Mouse (Mus musculus): ENCODE data around the gene Stag3.

Stag3 gene

DNA sequence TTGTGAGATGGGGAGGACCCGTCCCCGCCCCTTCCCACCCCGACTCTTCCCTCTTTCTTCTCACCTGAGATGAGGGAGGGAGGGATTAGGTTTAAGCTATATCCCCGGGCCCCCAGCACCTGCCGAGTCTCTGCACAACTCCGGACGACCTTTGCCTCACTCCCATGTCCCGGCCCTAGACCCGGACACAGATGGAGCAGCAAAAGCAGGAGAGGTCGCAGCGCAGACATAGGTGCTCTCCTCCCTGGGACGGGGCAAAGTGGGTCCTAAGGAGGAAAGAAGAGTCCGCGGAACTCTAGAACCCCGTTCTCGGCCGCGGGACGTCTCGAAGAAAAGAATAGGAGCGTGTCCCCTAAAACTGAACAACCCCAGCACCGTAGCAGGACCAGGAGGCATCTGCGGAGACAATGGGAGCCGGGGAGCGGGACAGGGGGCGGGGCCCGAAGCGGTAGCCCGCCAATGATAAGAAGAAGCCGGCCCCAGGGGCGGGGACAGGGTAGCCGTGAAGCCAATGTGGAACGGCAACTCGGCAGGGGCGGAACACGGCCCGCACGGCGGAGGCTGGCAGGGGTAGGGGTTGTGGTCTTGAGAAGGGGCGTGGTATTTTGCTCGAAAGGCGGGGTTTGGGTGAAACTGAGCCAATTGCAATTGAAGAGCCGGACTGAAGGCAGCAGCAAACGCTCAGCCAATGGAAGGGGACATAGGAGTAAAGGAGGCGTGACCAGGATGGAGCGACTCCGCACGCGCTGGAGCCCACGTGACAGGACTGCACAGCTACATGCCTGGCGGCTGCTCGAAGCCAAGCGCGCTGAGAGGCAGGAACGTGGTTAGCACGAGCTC lies at the start of gene Stag3, which contains the start of the genes Gm43720 and Gpc2:
TSS of gene Stag3 (plus strand) at position 656 of the 840 bp plus-strand sequence.
TSS of gene Gm43720 (minus strand) at position 374 of the 840 bp plus-strand sequence.
TSS of gene Gpc2 (minus strand) at position 421 of the 840 bp plus-strand sequence.
- DNase-seq (ENCODE audit: low read depth): peak; percentile 88

DNA sequence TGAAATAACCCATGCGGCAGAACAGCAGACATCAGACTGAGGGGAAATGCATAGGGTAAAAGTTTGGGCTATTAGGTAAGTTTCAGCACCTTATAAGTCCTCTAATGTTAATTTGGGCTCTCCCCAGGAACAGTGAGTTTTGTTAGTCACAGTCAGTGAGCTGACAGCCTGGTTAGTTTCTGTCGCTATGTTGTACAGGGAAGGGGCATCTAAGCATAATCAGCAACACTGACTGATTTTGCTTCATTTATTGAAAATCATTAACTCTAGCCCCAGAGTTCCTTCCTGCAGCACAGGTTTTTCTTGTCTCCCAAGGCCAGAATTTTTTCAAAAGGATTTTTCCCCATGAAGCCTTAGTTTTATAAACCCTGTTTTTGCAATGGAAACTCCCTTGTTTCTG lies 46.3 kb upstream of the Stag3 start:
- DNase-seq (ENCODE audit: low read depth): no peak

DNA sequence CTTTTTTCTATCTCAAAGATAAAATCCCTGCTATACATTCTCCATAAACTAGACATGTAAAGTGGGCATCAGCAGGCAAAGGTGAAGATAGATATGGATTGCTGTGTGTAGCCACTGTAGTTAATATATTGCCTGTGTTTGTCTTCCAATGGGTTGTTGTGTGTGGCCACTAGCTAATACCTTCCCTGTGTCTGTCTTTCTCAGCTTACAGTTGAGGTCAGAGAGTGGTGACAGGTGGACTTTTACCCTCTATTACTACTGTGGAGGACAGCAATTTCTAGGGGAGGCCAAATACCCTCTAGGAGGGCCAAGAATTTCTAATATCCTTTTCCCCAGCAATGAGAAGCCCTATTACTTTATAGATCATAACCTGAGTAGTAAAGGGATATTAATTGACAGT lies 45.8 kb upstream of the Stag3 start:
- no peak for DNase-seq (ENCODE audit: low read depth)

DNA sequence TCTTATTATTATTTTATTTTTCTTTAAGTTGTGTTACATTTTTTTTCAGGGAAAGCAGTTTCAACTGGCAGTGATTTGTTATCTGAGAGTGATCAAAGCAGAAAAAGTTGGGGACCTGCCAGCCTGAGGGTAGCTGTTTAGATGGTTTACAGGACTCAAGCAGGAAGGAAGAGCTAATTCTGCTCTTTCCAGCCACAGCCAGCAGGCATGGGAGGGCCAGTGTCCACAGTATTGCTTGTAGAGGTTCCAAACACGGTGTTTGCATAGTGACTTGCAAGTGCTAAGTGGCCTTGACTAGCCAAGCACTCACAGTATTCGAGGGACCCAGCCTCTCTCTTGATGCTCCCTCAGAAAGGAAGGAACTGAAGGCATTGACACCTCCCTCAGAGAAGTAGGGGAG lies 38.5 kb upstream of the Stag3 start:
- no peak for DNase-seq (ENCODE audit: low read depth)

DNA sequence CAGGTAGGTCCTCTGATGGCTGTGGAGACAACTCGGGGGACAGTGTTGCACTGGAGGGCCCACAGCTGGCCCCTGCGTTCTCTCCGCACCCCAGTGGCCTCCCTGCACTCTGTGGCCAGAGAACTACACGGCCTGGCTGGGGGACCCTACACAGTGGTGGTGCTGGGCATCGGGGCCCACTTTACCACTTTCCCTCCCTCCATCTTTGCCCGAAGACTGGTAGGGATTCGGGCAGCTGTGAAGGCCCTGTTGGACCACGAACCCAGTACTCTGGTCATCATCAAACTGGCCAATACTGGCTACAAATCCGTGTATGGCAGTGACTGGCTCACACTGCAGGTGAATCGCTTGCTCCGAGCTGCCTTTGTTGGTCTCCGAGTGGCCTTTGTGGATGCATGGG lies 28.9 kb upstream of the Stag3 start:
- DNase-seq (ENCODE audit: low read depth): no peak

DNA sequence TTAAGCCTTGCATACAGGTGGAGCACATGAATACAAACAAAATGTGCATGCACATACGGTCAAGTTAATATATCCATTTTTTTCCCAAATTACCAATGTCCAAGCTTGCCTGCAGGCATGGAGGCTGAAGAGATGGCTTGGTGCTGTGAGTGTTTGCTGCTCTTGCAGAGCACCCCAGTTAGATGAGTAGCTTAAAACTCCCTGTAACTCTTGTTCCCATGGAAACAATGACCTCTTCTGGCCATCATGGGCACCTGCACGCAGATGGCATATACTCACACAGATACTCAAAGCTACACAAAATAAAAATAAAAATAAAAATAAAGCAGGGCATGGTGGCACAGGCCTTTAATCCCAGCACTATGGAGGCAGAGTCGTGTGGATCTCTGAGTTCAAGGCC lies 27.0 kb upstream of the Stag3 start:
- DNase-seq (ENCODE audit: low read depth): no peak

DNA sequence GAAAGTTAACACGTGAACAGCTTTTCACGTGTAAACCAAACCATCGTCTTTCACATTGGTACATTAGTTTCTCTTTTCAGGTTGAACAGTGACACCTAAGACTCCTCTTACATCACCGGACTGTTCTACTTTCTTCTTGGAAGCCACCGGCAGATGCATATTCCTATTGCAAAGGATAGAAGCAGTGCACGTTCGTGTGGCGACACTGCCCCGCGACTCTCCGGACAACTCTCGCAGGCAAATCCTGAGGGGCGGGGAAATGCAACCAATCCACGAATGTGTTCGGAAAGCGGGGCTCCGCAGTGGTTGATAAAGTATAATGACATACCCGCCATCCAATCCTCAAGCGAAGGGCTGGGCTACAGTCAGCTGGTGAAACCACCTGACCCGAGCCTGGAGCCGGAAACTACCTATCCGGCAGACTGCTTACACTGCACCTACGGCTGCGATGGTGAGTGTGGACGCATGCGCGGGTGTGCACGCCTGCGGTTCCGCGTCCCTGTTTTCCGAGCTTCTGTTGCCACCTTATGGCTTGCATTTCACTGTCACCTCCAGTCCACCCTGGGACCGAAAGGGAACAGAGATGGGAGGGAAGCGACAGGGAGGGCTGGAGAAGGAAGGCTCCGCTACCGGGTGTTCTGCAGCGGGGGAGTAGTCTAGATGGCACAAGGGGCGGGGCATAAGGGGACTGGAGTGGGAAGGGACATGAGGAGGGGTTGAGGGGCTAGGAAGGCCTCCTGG lies 24.5 kb upstream of the Stag3 start, which contains the start of gene Lamtor4:
TSS of gene Lamtor4 (plus strand) at position 130 of the 741 bp plus-strand sequence.
- DNase-seq (ENCODE audit: low read depth): peak; percentile 94

DNA sequence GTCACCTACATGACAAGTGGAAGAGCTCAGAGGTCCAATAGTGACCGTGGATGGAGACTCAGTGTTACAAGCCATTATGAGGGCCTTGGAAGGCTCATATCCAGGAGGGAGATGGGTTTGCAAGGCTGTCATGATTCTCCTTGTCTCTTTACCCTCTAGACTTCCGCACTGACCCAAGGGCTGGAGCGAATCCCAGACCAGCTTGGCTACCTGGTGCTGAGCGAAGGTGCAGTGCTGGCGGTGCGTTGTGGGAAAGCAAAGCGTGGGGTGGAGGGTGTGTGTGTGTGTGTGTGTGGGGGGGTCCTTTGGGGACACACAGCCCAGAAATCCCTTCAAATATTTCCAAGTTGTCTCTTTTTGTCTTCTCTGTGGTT lies 24.0 kb upstream of the Stag3 start:
- DNase-seq (ENCODE audit: low read depth): no peak

DNA sequence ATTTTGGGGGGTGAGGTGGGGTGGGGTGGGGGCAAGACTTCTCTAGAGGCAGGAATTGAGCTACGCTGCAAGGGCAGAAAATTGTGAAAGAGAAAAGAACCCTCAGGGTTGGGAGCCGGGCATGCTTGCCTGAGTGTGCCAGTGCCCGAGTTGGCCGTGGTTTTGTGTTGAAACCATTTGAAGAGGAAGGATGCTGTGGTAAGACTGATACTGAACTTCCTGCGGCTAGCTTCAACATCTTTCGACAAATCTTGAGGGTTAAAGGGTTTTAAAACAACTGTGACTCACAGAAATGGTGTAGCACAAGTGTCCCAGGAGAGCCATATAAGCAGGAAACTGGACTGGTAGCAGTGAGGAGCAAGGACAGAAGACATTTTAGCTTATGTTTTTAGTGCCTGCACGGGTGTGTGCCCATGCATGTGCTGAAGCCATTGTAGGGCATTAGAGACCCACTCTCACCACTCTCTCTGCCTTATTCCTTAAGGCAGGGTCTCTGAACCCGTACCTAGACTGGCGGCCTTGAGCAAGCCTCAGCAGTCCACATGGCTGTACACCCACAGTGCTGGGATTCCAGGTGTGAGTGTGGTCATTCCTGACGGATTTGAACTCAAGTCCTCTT lies 23.0 kb upstream of the Stag3 start:
- no peak for DNase-seq (ENCODE audit: low read depth)

DNA sequence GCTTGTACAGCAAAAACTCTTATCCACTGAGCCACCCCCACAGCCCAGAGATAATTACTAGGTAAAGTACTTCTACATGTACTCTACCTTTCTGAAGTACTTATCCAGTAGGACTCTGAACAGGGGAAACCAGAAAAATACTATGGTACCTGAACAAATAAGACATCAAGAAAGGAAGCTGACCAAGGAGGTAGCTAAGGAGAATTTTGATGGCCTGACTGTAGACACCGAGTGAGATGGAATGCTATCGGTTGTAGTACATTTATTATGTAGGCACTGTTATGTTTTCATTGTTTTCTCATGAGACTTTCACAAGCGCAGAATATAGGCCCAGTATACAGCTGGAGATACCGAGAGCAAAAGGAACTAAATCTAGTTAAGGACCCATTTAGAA lies 22.5 kb upstream of the Stag3 start:
- no peak for DNase-seq (ENCODE audit: low read depth)

DNA sequence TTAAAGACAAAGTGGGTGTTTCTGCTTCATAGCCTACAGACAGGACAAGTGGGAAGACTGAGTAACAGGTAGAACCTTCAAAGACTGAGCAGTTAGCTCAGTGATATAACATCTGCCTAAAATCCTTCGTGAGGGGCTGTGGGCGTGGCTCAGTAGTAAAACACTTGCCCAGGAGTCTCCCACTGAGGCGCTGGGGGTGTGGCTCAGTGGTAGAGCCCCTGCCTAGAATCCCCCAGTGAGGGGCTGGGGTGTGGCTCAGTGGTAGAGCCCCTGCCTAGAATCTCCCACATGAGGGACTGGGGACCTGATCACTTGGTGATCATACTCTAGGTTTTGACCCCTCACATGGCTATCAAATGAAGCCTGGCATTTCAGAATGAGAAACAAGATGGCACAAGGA lies 22.0 kb upstream of the Stag3 start:
- DNase-seq (ENCODE audit: low read depth): no peak

DNA sequence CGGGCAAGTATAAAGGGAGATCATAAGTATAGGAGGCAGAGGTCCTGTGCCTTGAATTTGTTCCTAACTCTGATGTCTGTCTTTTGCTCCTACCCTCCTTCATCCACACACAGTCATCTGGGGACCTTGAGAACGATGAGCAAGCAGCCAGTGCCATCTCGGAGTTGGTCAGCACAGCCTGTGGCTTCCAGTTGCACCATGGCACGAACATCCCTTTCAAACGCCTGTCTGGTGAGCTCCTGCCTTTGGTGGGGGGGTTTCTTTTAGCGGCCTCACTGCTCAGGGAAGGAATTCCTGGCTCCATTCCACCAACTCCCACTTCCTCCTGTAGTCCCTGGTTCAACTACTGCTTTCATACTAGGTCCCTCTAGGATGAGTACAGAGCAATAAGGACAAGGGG lies 21.5 kb upstream of the Stag3 start:
- DNase-seq (ENCODE audit: low read depth): no peak

DNA sequence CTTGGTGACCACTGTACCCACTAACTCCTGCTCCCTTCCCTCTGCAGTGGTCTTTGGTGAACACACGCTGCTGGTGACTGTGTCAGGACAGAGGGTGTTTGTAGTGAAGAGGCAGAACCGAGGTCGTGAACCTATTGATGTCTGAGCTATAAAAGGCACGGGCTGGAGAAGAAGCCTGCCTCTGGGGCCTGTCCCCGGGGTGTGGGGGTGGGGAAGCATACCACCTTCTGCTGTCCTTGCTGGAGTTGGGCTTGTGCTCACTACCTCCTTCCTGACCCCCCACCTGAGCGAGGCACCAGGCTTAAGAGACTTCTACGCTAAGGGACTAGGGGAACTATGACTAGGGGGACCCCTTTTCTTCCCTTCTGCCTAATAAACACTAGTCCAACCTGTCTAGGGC lies 21.0 kb upstream of the Stag3 start:
- DNase-seq (ENCODE audit: low read depth): no peak

DNA sequence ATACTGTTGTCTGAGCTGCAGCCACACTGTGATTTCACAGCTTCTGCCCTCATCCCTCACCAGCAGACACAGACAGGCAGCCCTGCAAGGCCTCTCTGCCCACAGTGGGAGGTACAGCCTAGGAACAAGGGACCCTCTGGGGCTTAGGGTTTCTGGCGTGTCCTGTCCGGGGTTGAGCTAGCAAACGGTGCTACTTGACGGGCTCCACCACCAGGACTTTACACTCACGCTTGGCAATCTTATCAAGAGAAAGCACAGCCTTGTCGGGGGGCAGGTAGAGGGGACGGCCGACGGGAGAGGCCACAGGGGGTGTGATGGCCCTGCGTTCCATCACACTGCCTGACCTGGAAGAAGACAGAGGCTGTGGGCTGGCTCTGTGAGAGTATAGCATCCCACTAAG lies 20.0 kb upstream of the Stag3 start:
- no peak for DNase-seq (ENCODE audit: low read depth)

DNA sequence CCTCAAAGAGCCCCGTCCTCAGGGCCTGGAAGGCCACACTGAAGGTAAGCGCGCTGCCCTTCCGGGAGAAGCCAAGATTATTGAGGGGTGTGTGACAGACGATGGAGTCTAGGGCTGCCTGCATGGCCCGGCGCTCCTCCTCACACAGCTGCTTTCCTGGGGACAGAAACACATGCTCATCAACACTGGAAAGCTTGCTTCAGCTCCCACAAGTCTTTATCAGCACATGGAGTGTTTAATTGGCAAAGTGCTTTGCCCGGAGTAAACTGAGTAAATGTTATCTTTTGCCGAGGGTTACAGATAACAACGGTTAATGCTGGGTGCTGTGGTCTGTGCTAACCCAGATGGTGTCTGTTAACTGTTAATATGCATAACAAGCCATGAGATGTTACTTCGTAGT lies 19.2 kb upstream of the Stag3 start:
- no peak for DNase-seq (ENCODE audit: low read depth)

DNA sequence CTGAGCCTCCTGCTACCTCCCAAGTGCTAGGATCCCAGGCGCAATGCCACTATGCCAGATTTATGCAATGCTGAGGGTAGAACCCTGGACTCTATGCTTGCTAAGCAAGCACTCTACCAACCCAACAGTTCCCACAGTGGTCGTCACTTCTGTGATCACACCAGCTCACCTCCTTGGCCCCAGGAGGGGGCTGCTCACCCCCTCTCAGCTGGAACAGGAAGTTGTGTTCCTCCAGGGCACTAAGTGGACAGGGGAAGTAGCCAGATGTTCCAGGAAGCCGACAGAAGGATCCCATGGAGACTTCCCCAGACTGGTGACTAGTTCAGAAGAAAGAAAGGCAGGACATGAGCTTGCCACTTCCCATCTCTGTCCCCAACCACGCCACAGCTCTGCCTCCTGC lies 18.0 kb upstream of the Stag3 start:
- DNase-seq (ENCODE audit: low read depth): no peak

DNA sequence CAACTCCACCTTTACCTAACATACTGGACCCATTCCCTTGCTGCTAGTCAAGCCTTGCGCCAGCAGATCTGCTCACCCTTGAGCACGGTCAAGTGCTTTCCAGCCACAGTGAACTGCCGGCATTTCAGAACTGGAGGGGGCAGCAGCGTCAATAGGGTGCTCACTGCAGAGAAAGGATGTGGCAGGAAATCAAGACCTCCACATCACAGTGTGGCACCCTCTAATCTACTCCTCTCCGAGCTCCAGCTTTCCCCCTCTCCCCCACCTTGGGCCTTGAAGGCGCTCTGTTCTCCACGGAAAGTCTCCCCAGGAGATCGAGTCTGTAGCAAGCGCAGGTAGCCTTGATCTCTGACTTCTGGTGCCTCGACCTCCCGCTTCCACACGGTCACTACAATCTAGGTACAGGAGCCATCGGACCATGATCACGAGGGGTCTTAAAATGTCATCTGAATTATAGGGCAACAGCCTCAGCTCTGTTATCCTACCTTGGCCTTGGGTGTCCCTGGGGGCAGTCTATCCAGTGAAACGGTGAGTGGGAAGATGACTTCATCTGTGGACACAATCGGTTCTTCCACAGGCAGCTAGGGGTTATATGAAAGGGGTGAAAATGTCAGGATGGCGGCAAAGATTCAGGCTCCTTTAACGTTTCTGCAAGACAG lies 17.3 kb upstream of the Stag3 start:
- no peak for DNase-seq (ENCODE audit: low read depth)

DNA sequence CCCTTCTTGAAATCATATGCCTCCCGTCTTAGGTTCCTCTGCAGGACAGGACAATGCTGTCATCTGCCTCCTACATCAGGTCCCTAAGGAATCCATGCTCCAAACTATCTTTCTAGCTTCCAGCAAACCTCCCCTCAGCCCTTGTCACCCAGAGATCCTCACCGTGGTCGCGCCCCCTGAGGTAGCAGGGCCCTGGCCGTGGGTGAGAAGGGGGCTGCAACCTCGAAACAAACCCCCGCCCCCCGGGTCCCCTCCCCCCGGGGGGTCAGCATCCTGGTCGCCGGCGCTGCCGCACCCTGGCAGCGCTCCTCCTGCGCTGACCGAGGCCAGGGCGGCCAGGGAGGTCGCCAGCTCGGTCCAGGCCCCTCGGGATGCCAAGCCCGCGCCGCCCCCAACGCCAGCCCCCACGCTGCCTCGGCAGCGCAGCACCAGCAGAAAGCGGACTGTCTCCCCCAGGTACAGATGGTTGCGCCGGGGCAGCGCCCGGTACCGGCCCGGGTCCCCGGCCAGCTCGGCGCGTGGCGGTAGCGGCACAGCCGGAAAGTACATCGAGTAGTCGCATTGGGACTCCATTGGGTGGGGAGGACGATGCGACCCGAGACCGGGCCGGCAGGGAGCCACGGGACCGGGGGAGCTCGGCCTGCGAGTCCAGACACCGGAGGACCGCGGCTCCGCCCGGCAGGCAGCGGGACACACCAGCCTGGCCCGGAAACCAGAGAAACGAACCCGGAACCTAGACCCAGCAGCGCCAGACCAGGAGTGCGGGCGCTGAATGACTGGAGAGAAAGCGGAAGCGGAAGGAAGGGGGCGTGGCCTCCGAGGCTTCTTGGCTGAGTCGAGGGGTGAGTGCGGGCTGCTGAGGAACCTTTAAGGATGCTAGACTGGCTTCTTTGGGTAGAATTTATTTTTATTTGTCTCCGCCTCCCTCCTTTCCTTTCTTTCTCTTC lies 16.5 kb upstream of the Stag3 start, which contains the start of gene BC037034:
TSS of gene BC037034 (minus strand) at position 774 of the 947 bp plus-strand sequence.
- DNase-seq (ENCODE audit: low read depth): peak; percentile 90

DNA sequence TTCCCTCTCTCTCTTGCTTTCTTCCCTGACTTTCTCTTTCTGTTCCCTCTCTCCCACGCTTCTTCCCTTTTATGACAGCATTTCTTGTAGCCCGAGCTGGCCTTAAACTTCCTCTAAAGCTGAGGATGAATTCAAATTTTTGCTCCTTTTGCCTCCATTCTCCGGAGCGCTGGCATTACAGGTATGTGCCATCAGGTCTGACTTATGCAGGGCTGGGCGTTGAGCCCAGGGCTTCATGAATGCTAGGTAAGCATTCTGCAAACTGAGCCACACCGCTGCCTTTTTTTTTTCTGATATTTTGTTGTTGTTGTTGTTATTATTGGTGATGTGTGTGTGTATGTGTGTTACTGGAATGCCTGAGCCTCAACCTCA lies 15.8 kb upstream of the Stag3 start:
- no peak for DNase-seq (ENCODE audit: low read depth)

DNA sequence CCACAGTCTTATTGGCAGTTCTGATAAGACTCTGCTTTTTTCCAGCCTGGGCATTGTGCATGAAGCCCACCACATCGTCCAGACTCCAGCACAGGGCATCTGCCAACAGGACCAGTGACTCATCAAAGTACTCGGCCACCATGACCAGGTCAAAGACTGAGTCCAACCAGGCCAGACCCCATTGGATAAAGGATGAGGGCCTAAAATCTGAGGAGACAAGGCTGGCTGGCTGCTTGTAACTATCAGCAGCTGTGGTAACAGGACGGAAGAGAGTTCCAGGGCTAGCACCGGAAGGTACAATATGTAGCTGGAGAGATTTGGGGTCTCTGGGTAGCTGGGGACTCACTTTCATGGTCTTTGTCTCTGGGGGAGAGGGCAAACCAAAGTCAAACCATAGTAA lies 14.3 kb upstream of the Stag3 start:
- DNase-seq (ENCODE audit: low read depth): no peak

DNA sequence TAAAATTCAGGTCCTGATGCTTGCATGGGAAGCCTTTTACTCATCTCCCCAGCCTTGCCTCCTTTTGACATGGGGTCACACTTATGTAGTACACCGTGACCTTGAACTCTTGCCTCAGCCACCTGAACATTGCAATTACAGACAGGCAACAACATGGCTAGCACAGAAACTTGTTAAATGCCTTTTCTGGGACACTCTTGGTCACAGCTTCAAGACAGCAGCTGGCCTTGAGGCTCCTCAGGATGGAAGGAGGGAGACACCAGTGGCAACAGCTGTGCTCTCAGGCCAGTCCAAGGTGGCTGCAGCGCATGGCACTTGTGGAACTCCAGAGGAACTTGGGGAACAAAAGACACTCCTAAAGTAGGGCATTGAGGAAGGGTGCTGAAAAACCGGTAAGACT lies 12.9 kb upstream of the Stag3 start:
- DNase-seq (ENCODE audit: low read depth): no peak

Measured in c-Kit-positive CD71-positive TER-119-negative erythroid progenitor cells, embryonic 14.5 days (primary cell).